In genomic region chr6:127854688-127855013, GRCm38 (mm10) we compare ENCODE assay signal across 11 mouse cellular contexts. TPM values are rescaled to one million over a fixed set of nuclear protein-coding genes. Genes with fewer than 3 reads are reported as not detected.
A peak's percentile ranks its signal among the peaks of the same experiment; 100 is the strongest.
DNase-seq lines count a peak whose midpoint lies in the region; ATAC-seq lines count a peak whose summit lies in the region.
"Had no signal": no experiment of that assay in that cellular context is flagged by ENCODE, and none has a peak within 500 bp of the region (broad histone marks: within the 10 kb centered on the region; RNA-seq: fewer than 3 reads in every experiment).

No protein-coding gene starts in this region.

- intact Hi-C loops in heart, postnatal 36 days (cut with DNase I), result no loop called here

- H3K36me3 ChIP-seq in heart, embryonic 12.5 days, result no peaks in the 10 kb centered on the region
- no peaks in the 10 kb centered on the region for H3K36me3 ChIP-seq in midbrain, embryonic 10.5 days
- no peaks in the 10 kb centered on the region for H3K36me3 ChIP-seq in midbrain, embryonic 16.5 days (ENCODE audit: control insufficient read depth, insufficient read depth, low read length)
- H3K36me3 ChIP-seq in embryonic facial prominence, embryonic 14.5 days (ENCODE audit: control insufficient read depth, insufficient read depth, low read length), result no peaks in the 10 kb centered on the region
- H3K36me3 ChIP-seq in limb, embryonic 15.5 days, result no peaks in the 10 kb centered on the region
- H3K36me3 ChIP-seq: heart, embryonic 15.5 days had no signal

- no peak overlapping the region for H3K9ac ChIP-seq in heart, embryonic 12.5 days
- H3K9ac ChIP-seq in midbrain, embryonic 16.5 days (ENCODE audit: low read depth, low read length), result no peak overlapping the region
- no peak overlapping the region for H3K9ac ChIP-seq in embryonic facial prominence, embryonic 14.5 days (ENCODE audit: low read depth, low read length)
- H3K9ac ChIP-seq in limb, embryonic 15.5 days, result no peak overlapping the region
- H3K9ac ChIP-seq: heart, embryonic 15.5 days had no signal

- no peaks in the 10 kb centered on the region for H3K9me3 ChIP-seq in heart, embryonic 12.5 days (replicated peaks)
- H3K9me3 ChIP-seq in midbrain, embryonic 10.5 days (replicated peaks), result no peaks in the 10 kb centered on the region
- H3K9me3 ChIP-seq in midbrain, embryonic 16.5 days (replicated peaks; ENCODE audit: control insufficient read depth, low read length, poor library complexity, severe bottlenecking), result no peaks in the 10 kb centered on the region
- no peaks in the 10 kb centered on the region for H3K9me3 ChIP-seq in embryonic facial prominence, embryonic 14.5 days (ENCODE audit: control insufficient read depth, low read length)
- H3K9me3 ChIP-seq in limb, embryonic 15.5 days, result no peaks in the 10 kb centered on the region
- H3K9me3 ChIP-seq: heart, embryonic 15.5 days had no signal

- peak overlapping the region; percentile 50; the same call in 1 of the 2 replicates for H3K4me2 ChIP-seq in heart, embryonic 12.5 days
- no peak overlapping the region for H3K4me2 ChIP-seq in midbrain, embryonic 16.5 days (ENCODE audit: low read length)
- H3K4me2 ChIP-seq in embryonic facial prominence, embryonic 14.5 days (ENCODE audit: low read depth, low read length), result peak overlapping the region; percentile 28; the same call in 1 of the 2 replicates
- H3K4me2 ChIP-seq in limb, embryonic 15.5 days, result peak overlapping the region; percentile 32

- peak overlapping the region; percentile 64; the same call in 1 of the 2 replicates for H3K27ac ChIP-seq in heart, embryonic 12.5 days (ENCODE audit: poor library complexity, severe bottlenecking)
- H3K27ac ChIP-seq in midbrain, embryonic 10.5 days (replicated peaks), result peak overlapping the region; percentile 43; the same call in 1 of the 2 replicates
- H3K27ac ChIP-seq in midbrain, embryonic 16.5 days (ENCODE audit: low read length), result no peak overlapping the region
- peak overlapping the region; percentile 71; the same call in 1 of the 2 replicates for H3K27ac ChIP-seq in embryonic facial prominence, embryonic 14.5 days (replicated peaks; ENCODE audit: low read depth, low read length)
- peak overlapping the region; percentile 75 for H3K27ac ChIP-seq in limb, embryonic 15.5 days

- ATAC-seq in heart, embryonic 12.5 days (ENCODE audit: insufficient number of reproducible peaks, low FRiP score), result no peak
- no peak for ATAC-seq in midbrain, embryonic 16.5 days
- ATAC-seq in embryonic facial prominence, embryonic 14.5 days (ENCODE audit: low read depth), result no peak
- ATAC-seq in limb, embryonic 15.5 days (ENCODE audit: insufficient number of reproducible peaks, low FRiP score, low TSS enrichment, low read depth), result no peak

- peaks cover 20% of the 10 kb centered on the region for H3K4me1 ChIP-seq in heart, embryonic 12.5 days (replicated peaks)
- peaks cover 34% of the 10 kb centered on the region for H3K4me1 ChIP-seq in midbrain, embryonic 10.5 days
- peaks cover 7% of the 10 kb centered on the region for H3K4me1 ChIP-seq in midbrain, embryonic 16.5 days (ENCODE audit: control insufficient read depth, insufficient read depth, low read length)
- H3K4me1 ChIP-seq in embryonic facial prominence, embryonic 14.5 days (ENCODE audit: control insufficient read depth, insufficient read depth, low read length), result peaks cover 35% of the 10 kb centered on the region
- H3K4me1 ChIP-seq in limb, embryonic 15.5 days, result peaks cover 38% of the 10 kb centered on the region

- no peaks in the 10 kb centered on the region; the same call in 1 of the 2 replicates for H3K27me3 ChIP-seq in heart, embryonic 12.5 days (replicated peaks)
- no peaks in the 10 kb centered on the region for H3K27me3 ChIP-seq in midbrain, embryonic 10.5 days (ENCODE audit: low read depth, poor library complexity, severe bottlenecking)
- H3K27me3 ChIP-seq in midbrain, embryonic 16.5 days (ENCODE audit: control insufficient read depth, insufficient read depth, low read depth, low read length), result no peaks in the 10 kb centered on the region
- no peaks in the 10 kb centered on the region for H3K27me3 ChIP-seq in embryonic facial prominence, embryonic 14.5 days (replicated peaks; ENCODE audit: control insufficient read depth, insufficient read depth, low read length)
- H3K27me3 ChIP-seq in limb, embryonic 15.5 days, result no peaks in the 10 kb centered on the region
- H3K27me3 ChIP-seq: heart, embryonic 15.5 days had no signal

- H3K4me3 ChIP-seq in heart, embryonic 12.5 days, result no peak overlapping the region
- no peak overlapping the region for H3K4me3 ChIP-seq in midbrain, embryonic 10.5 days
- H3K4me3 ChIP-seq in midbrain, embryonic 16.5 days (ENCODE audit: low read depth, low read length), result no peak overlapping the region
- no peak overlapping the region for H3K4me3 ChIP-seq in embryonic facial prominence, embryonic 14.5 days (ENCODE audit: low read depth, low read length)
- H3K4me3 ChIP-seq in limb, embryonic 15.5 days, result no peak overlapping the region
- H3K4me3 ChIP-seq: heart, embryonic 15.5 days had no signal

- WGBS in heart, embryonic 12.5 days, result 96% methylated on average over 2 of the region's 2 CpGs
- WGBS in midbrain, embryonic 10.5 days, result 91% methylated on average over 2 of the region's 2 CpGs
- WGBS in midbrain, embryonic 16.5 days, result 97% methylated on average over 2 of the region's 2 CpGs
- 96% methylated on average over 2 of the region's 2 CpGs for whole genome bisulfite sequencing in embryonic facial prominence, embryonic 14.5 days
- 93% methylated on average over 2 of the region's 2 CpGs for WGBS in limb, embryonic 15.5 days

- DNase-seq in heart, postnatal 36 days, result no peak
- DNase-seq in midbrain, embryonic 10.5 days (ENCODE audit: low spot score), result no peak
- DNase-seq in embryonic facial prominence, embryonic 14.5 days (ENCODE audit: low spot score), result no peak
- DNase-seq in adrenal gland, postnatal 25 days, result no peak
- DNase-seq: cerebellum, adult 11 months; kidney, adult 9 months had no signal

RNA-seq across cellular contexts. Expression of gene Tspan11, which starts 32.7 kb away (rescaled TPM):
- polyA plus RNA-seq in heart, embryonic 12.5 days (2016; fragmentation: Nextera tagmentation; extraction: Ambion mirVana), result 1.9 and 3.1 TPM in 2 replicates
- 1 to 10 TPM; 1.1 to 1.6 TPM for total RNA-seq in heart, postnatal 36 days (2021)
- 4.7 and 9.1 TPM in 2 replicates for polyA plus RNA-seq in midbrain, embryonic 10.5 days (2016; fragmentation: Nextera tagmentation; extraction: Ambion mirVana)
- polyA plus RNA-seq in midbrain, embryonic 16.5 days (2015; fragmentation: Nextera tagmentation; extraction: Ambion mirVana), result 5.5 and 5.7 TPM in 2 replicates
- 21.9 and 22.1 TPM in 2 replicates for polyA plus RNA-seq in embryonic facial prominence, embryonic 14.5 days (2014; fragmentation: Nextera tagmentation; extraction: Ambion mirVana)
- polyA plus RNA-seq in limb, embryonic 15.5 days (2015; fragmentation: Nextera tagmentation; extraction: Ambion mirVana), result 25.3 and 25.4 TPM in 2 replicates
- 3.4 and 4.2 TPM in 2 replicates for total RNA-seq in adrenal gland, postnatal 25 days (2021)
- total RNA-seq: megakaryocyte-erythroid progenitor cell, adult 5-6 weeks had no signal
